Mouse (Mus musculus): ENCODE data around the gene Krba1. TPM values are rescaled to one million over a fixed set of nuclear protein-coding genes. Genes with fewer than 3 reads are reported as not detected.

The Krba1 gene
- polyA plus RNA-seq, 1 experiment from 2014 or later = 16.1 TPM

DNA sequence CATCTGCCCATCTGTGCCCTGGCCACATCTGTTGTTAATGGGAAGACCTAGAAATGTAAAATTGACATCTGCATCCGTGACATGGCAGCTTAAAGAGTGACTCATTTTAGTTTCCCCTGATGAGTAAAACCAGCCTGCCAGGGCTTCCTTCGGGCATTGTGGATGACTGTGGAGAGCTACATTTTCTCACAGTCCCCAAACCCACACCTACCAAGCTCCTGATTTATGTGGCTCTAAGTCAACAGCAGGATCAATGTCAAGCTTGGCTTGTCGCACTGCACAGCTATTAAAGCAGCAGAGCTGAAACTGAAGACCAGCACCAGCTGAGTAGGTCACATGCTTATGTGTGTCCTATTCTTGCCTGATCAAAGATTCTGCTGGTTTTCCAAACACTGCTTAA lies 15.2 kb downstream of the Krba1 start:
- Histone ChIP-seq H3K36me3 (peaks cover 56% of the 10 kb centered on the region), H3K4me2 (no peak overlapping the region), H3K4me3 (replicated peaks) (no peak overlapping the region), H3K9ac (no peak overlapping the region), H3K9me3 (no peaks in the 10 kb centered on the region), H3K4me1 (no peaks in the 10 kb centered on the region), H3K27me3 (replicated peaks) (no peaks in the 10 kb centered on the region), H3K27ac (0 out of 2 replicates have a peak overlapping the region, but pooled peaks have one; percentile 7)
- WGBS = 79% methylated on average over 3 of the region's 3 CpGs
- no peak for ATAC-seq (ENCODE audit: insufficient read depth, low FRiP score, low read depth)

DNA sequence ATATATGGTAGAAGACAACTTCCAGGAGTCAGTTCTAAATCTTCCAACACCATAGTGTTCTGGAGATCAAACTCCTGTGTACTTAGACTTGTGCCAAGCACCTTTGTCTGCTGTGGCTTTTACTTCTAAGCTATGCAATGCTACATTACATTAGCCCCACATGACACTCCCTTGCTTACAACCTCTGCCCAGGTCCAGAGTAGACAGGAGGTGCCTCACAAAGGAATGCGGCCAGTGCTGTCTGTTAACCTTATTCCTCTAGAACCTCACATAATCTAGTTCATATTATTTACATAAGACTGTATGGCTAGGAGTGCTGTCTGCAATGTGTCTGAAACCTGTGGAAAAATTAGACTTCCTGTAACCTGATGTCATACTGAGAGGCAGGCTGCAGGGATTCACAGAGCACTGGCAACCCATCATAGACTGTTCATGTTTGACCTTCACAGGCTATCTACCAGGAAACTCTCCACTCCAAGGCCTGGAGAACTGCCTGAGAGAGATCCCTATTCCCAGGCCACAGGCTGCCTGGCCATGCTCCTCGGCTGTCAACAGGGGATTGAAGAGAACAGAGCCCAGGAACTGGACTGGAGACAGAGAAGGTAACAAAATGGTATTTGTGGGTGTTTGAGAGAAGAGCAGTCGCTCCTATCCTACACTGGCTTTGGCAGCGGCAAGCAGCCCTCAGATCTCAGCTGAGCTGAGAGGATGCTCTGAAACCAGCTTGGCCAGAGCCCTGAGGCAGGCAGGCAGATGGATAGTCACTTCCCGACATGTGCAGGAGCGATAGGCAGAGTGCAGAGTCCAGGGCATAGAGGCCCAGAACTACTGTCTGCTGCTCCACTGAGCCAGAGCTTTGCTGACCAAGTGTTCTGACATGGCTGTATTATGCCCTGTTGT lies 16.1 kb downstream of the Krba1 start:
- peak overlapping the region; percentile 31; the same call in 1 of the 2 replicates for H3K27ac ChIP-seq
- no peaks in the 10 kb centered on the region for H3K9me3 ChIP-seq
- no peaks in the 10 kb centered on the region for H3K27me3 ChIP-seq (replicated peaks)
- no peak overlapping the region for H3K9ac ChIP-seq
- peaks cover 61% of the 10 kb centered on the region for H3K36me3 ChIP-seq
- H3K4me1 ChIP-seq = no peaks in the 10 kb centered on the region
- no peak overlapping the region for H3K4me2 ChIP-seq
- 88% methylated on average over 6 of the region's 6 CpGs for WGBS
- peak; percentile 57; the same call in 1 of the 2 replicates for ATAC-seq (ENCODE audit: insufficient read depth, low FRiP score, low read depth)
- H3K4me3 ChIP-seq (replicated peaks) = no peak overlapping the region

DNA sequence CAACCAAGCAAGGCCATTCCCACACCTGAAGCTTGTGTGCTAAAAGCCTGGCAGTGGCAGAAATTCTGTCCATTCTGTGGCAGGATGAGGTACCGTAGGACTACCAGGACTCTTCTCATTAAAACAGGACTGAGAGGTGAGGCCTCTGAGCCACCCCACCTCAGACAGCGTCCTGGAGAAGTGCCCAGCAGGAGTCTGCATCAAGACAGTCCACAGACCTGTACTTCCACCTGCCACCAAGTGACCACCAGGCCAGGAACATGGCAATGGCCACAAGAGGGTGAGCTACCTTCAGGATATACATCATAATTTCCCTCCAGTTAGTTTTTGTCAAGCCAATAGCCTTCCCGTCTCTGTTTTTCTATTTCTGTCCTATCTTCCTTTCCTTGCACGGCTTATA lies 16.8 kb downstream of the Krba1 start:
- Histone ChIP-seq H3K9ac (no peak overlapping the region), H3K4me2 (no peak overlapping the region), H3K27ac (no peak overlapping the region), H3K36me3 (peaks cover 61% of the 10 kb centered on the region), H3K4me1 (no peaks in the 10 kb centered on the region), H3K9me3 (no peaks in the 10 kb centered on the region), H3K27me3 (replicated peaks) (no peaks in the 10 kb centered on the region), H3K4me3 (replicated peaks) (no peak overlapping the region)
- ATAC-seq (ENCODE audit: insufficient read depth, low FRiP score, low read depth) = no peak
- 82% methylated on average over 4 of the region's 4 CpGs for WGBS

DNA sequence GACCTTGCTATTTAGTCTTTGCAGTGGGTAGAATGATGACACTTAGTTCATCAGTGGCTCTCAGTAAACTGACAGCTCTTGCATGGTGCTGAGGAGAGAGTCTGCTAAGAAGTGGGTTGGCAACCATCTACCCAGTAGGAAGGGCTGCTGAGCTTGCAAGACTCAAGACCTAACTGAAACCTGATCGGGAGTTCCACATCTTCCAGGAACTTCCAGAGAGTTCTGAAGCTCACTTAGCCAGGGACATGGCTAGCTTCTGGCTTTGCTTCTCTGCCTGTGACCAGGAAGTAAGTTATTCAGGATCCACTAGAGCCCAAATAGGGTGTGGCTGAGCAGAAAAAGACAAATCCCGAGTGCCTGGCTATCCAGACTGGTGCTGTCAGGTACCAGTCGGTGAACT lies 17.3 kb downstream of the Krba1 start:
- no peak overlapping the region for H3K9ac ChIP-seq
- H3K27ac ChIP-seq = no peak overlapping the region
- H3K36me3 ChIP-seq = peaks cover 61% of the 10 kb centered on the region
- WGBS = 73% methylated on average over 3 of the region's 3 CpGs
- no peak overlapping the region for H3K4me3 ChIP-seq (replicated peaks)
- no peaks in the 10 kb centered on the region for H3K27me3 ChIP-seq (replicated peaks)
- no peaks in the 10 kb centered on the region for H3K9me3 ChIP-seq
- ATAC-seq (ENCODE audit: insufficient read depth, low FRiP score, low read depth) = no peak
- H3K4me1 ChIP-seq = no peaks in the 10 kb centered on the region
- no peak overlapping the region for H3K4me2 ChIP-seq

DNA sequence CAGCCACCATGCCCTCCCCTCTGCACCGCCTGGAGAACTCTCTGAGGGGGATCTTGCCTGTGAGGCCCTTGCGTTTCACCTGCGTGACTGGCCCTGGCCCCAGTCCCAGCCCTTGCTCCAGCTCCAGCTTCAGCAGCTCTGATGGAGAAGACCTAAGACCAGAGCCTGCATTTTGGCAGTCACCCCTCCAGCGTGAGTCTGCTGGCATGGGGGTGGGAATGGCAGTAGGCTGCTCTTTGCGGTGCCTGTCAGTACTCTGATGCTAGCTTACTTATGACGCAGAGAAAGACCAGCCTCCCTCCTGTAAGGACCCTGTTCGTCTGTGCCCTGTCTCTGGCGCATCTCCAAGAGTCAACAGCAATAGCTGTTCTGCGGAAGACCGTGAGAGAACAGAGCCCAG lies 17.7 kb downstream of the Krba1 start:
- ATAC-seq (ENCODE audit: insufficient read depth, low FRiP score, low read depth) = no peak
- 74% methylated on average over 10 of the region's 10 CpGs for WGBS
- Histone ChIP-seq H3K4me2 (no peak overlapping the region), H3K9me3 (no peaks in the 10 kb centered on the region), H3K27ac (no peak overlapping the region), H3K36me3 (peaks cover 57% of the 10 kb centered on the region), H3K4me3 (replicated peaks) (no peak overlapping the region), H3K9ac (no peak overlapping the region), H3K27me3 (replicated peaks) (no peaks in the 10 kb centered on the region), H3K4me1 (no peaks in the 10 kb centered on the region)

DNA sequence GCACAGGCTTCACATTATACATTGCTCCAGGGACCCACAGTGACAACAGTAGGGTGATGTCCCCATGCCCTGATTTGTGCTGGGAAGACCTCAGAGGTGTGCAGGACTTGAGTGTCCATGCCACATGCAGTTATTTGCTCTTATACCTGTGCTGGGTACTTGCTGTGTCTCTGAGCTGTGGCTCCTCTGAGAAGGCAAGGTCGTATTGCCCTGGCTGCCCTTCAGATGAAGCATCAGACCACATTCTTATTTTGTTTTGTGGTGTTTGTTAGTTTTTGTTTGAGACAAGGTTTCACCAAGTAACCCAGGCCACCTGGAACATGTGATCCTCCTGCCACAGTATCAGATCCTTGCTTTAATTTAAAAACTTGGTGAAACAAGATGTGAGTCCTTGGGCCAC lies 19.5 kb downstream of the Krba1 start:
- ATAC-seq (ENCODE audit: insufficient read depth, low FRiP score, low read depth) = no peak
- no peak overlapping the region for H3K9ac ChIP-seq
- peaks cover 48% of the 10 kb centered on the region; the same call in 1 of the 2 replicates for H3K36me3 ChIP-seq

DNA sequence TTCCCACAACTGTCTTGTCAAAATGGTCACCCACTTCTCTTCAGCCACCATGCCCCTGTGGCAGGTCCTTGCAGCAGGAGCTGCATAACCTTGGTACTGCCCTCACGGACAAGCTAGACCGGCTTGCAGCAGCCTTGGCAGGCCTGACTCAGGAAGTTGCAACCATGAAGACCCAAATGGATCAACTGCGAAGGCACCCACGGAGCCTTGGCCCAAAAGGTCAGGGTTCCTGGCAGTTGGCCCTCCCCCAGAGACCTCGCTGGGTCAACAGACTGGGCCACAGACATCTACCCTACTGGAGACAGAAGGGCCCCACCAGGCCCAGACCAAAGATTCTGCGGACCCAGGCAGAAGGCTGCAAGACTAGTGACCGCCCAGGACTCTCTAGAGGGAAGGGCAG lies 20.2 kb downstream of the Krba1 start:
- Histone ChIP-seq H3K4me2 (no peak overlapping the region), H3K9me3 (no peaks in the 10 kb centered on the region), H3K27me3 (replicated peaks) (no peaks in the 10 kb centered on the region), H3K4me3 (replicated peaks) (no peak overlapping the region), H3K9ac (no peak overlapping the region), H3K27ac (no peak overlapping the region), H3K36me3 (peaks cover 40% of the 10 kb centered on the region; the same call in 1 of the 2 replicates), H3K4me1 (no peaks in the 10 kb centered on the region)
- WGBS = 94% methylated on average over 7 of the region's 7 CpGs
- ATAC-seq (ENCODE audit: insufficient read depth, low FRiP score, low read depth) = no peak

More for the DNA sequence above, 19.5 kb downstream of the Krba1 start:
- no peaks in the 10 kb centered on the region for H3K9me3 ChIP-seq
- 88% methylated on average over 1 of the region's 1 CpGs for WGBS
- H3K4me2 ChIP-seq = no peak overlapping the region
- no peaks in the 10 kb centered on the region for H3K27me3 ChIP-seq (replicated peaks)
- no peaks in the 10 kb centered on the region for H3K4me1 ChIP-seq
- no peak overlapping the region for H3K27ac ChIP-seq
- H3K4me3 ChIP-seq (replicated peaks) = no peak overlapping the region

DNA sequence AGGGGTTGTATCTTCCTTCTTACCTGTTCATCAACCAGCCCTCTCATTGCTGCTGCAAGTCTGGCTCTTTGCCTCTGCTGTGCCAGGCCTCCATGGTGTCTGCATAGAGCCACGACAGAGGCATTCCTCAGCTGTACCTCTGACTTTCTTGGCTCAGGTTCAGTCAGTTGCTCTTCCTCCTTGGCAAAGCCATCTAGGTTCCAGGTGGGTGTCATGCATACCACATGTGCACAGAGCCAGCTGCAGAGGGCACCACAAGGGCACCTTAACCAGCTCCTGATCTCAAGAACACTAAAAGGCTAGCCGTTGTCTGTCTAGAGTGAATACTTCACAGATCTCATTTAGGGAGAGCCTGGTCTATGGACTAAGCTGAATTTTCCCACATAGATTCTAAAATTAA lies 21.1 kb downstream of the Krba1 start:
- H3K9ac ChIP-seq = no peak overlapping the region
- no peaks in the 10 kb centered on the region for H3K4me1 ChIP-seq
- H3K36me3 ChIP-seq = peaks cover 38% of the 10 kb centered on the region; the same call in 1 of the 2 replicates
- no peaks in the 10 kb centered on the region for H3K27me3 ChIP-seq (replicated peaks)
- 86% methylated on average over 2 of the region's 2 CpGs for WGBS
- no peak for ATAC-seq (ENCODE audit: insufficient read depth, low FRiP score, low read depth)
- H3K4me2 ChIP-seq = no peak overlapping the region
- no peak overlapping the region for H3K4me3 ChIP-seq (replicated peaks)
- no peak overlapping the region for H3K27ac ChIP-seq
- H3K9me3 ChIP-seq = no peaks in the 10 kb centered on the region

DNA sequence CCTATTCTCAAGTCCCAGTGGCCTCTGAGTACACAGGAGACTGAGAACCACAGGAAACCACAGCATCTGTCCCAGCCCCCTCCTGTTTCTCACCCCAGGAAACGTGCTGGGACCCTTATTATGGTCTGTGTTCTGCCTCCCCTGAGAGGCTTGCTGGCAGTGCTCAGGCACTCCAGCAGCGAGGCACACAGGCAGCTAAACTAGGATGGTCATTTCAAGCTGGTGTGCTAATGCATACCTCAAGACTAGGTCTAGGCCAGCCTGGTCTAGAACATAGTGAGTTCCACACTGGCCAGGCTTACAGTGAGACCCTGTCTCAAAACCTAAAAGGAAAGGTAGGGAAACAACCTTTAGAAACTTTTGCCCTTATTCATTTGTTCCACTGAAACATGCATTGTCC lies 25.3 kb downstream of the Krba1 start:
- no peak for ATAC-seq (ENCODE audit: insufficient read depth, low FRiP score, low read depth)
- H3K4me3 ChIP-seq (replicated peaks) = no peak overlapping the region
- 13% methylated on average over 2 of the region's 2 CpGs for WGBS
- H3K36me3 ChIP-seq = 0 out of 2 replicates have a peak, but pooled peaks cover 14% of the 10 kb centered on the region
- no peaks in the 10 kb centered on the region for H3K27me3 ChIP-seq (replicated peaks)
- no peak overlapping the region for H3K27ac ChIP-seq
- no peak overlapping the region for H3K4me2 ChIP-seq
- H3K9ac ChIP-seq = no peak overlapping the region
- no peaks in the 10 kb centered on the region for H3K4me1 ChIP-seq
- H3K9me3 ChIP-seq = no peaks in the 10 kb centered on the region

DNA sequence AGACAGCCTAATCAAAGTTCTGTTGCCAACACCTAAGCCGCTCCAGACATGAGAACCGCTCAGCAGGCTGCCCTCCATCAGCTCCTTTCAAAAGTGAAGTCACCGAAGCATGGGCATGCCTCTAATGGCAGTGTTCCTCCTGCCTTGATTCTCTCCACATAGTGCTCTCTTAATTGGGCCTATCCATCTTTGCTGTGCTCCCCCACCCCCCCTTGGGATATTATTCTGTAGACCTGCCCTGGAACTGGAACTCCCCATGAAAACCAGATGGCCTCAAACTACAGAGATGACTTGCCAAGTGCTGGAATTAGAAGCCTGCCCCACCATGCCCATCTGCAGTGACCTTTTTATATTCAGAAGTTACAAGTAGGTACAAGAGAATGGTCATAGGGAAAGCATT lies 27.9 kb downstream of the Krba1 start:
- no peaks in the 10 kb centered on the region for H3K4me1 ChIP-seq
- no peak overlapping the region for H3K9ac ChIP-seq
- H3K9me3 ChIP-seq = no peaks in the 10 kb centered on the region
- no peak overlapping the region for H3K4me2 ChIP-seq
- no peaks in the 10 kb centered on the region for H3K27me3 ChIP-seq (replicated peaks)
- H3K36me3 ChIP-seq = no peaks in the 10 kb centered on the region
- no peak for ATAC-seq (ENCODE audit: insufficient read depth, low FRiP score, low read depth)
- H3K4me3 ChIP-seq (replicated peaks) = no peak overlapping the region
- no peak overlapping the region for H3K27ac ChIP-seq
- 84% methylated on average over 3 of the region's 3 CpGs for WGBS

DNA sequence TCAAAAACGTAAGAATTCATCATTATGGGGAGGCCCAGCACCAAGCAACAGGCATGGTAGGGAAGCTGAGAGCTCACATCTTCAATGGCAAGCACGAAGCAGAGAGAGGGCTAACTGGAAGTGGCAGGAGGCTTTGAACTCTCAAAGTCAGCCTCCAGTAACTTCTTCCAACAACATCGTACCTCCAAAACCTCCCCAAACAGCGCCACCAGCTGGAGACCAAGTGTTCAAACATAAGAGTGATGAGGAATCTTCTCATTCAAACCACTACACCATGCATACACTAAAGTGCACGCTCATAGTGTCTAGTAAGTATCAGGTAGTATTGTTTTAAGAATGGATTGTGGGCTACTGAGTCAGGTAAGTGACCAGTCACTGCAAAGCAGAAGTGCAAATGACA lies 28.7 kb downstream of the Krba1 start:
- Histone ChIP-seq H3K4me2 (no peak overlapping the region), H3K9me3 (no peaks in the 10 kb centered on the region), H3K4me1 (0 out of 2 replicates have a peak, but pooled peaks cover 1% of the 10 kb centered on the region), H3K9ac (no peak overlapping the region), H3K27me3 (replicated peaks) (no peaks in the 10 kb centered on the region), H3K4me3 (replicated peaks) (no peak overlapping the region), H3K36me3 (no peaks in the 10 kb centered on the region), H3K27ac (no peak overlapping the region)
- no peak for ATAC-seq (ENCODE audit: insufficient read depth, low FRiP score, low read depth)
- 62% methylated on average over 5 of the region's 5 CpGs for WGBS

DNA sequence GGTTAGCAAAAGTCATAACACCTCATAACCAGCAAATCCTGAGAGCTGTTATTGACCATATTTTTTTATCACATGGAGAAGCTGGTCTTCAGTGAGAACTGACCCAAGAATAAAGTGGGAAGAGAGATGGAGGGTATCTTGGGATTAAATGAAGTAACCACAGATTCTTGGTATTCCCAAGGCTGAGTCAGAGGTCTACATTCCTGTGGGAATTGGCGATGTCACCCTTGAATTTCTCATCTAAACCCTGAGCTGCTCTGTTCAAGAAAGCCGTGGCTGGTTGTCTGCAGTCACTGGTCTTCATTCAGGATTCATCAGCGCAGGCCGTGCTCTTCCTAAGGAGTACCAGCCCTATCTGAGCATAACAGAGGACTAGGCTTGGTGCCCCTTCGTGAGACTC lies 31.6 kb downstream of the Krba1 start:
- ATAC-seq (ENCODE audit: insufficient read depth, low FRiP score, low read depth) = no peak
- no peaks in the 10 kb centered on the region for H3K36me3 ChIP-seq
- no peaks in the 10 kb centered on the region for H3K27me3 ChIP-seq (replicated peaks)
- no peak overlapping the region for H3K4me3 ChIP-seq (replicated peaks)
- H3K9ac ChIP-seq = no peak overlapping the region
- 0 out of 2 replicates have a peak, but pooled peaks cover 3% of the 10 kb centered on the region for H3K4me1 ChIP-seq
- no peak overlapping the region for H3K27ac ChIP-seq
- 74% methylated on average over 5 of the region's 5 CpGs for WGBS
- no peak overlapping the region for H3K4me2 ChIP-seq
- no peaks in the 10 kb centered on the region for H3K9me3 ChIP-seq
